ENCODE assay signal across 19 mouse cellular contexts in the genomic region with DNA sequence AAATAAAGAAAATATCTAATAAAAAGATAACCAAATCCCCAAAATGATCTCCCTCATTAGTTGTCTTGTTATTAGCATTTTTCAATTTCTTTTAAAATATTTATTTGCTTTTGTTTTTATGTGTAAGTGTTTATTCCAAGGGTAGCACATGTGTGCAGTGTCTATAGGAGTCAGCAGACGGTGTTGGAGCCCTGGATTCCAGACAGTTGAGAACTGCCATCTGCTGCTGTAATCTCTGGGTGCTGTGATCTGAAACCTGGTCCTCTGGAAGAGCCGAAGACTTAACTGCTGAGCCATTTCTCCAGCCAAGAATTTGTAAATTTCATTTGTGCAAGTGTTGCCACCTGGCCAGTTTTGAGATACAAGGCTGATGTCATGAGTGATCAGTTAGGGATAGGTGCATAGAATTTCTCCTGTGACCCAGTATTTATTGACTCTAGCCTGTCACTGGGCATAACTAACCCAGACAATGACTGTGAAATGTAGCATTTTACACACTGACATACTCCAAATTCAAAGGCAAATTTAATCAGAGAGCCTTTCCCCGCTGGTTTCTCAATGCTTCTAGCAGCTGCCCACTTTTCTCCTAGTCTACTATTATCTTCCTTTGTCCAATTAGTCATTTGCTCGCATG. TPM values are rescaled to one million over a fixed set of nuclear protein-coding genes. Genes with fewer than 3 reads are reported as not detected.
DNase-seq lines count a peak whose midpoint lies in the region; ATAC-seq and TF ChIP-seq lines count a peak whose summit lies in the region.
"Had no signal": no experiment of that assay in that cellular context is flagged by ENCODE, and none has a peak within 500 bp of the region (broad histone marks: within the 10 kb centered on the region; RNA-seq: fewer than 3 reads in every experiment).

No protein-coding gene starts in this region.

- ATAC-seq in neural tube, embryonic 11.5 days (ENCODE audit: insufficient read depth, low FRiP score, low TSS enrichment): peak; percentile 60
- ATAC-seq in granulocyte monocyte progenitor cell, adult 5-6 weeks (replicated peaks; ENCODE audit: poor library complexity, severe bottlenecking): 0 out of 2 replicates have a peak, but pooled peaks have one; percentile 5
- peak; percentile 47; the same call in 1 of the 2 replicates for ATAC-seq in neural tube, embryonic 13.5 days (ENCODE audit: low read depth)
- ATAC-seq: activated CD4-positive, CD25-positive, alpha-beta regulatory T cell, adult 4 months; CD4-positive, CD25-positive, alpha-beta regulatory T cell, adult 4 months; forebrain, embryonic 13.5 days; forebrain, postnatal 0 days; hindbrain, postnatal 0 days; Patski had no signal

- no peaks in the 10 kb centered on the region for H3K4me1 ChIP-seq in neural tube, embryonic 11.5 days (ENCODE audit: control insufficient read depth, insufficient read depth, low read length)
- H3K4me1 ChIP-seq in bone marrow macrophage, adult 2 months (ENCODE audit: control insufficient read depth, insufficient read depth, low read length): peaks cover 31% of the 10 kb centered on the region
- H3K4me1 ChIP-seq in neural tube, embryonic 13.5 days (replicated peaks): no peaks in the 10 kb centered on the region
- H3K4me1 ChIP-seq: embryonic facial prominence, embryonic 10.5 days; forebrain, embryonic 13.5 days; heart, embryonic 10.5 days had no signal

- no peak overlapping the region for H3K9ac ChIP-seq in neural tube, embryonic 11.5 days (ENCODE audit: low read length)
- no peak overlapping the region for H3K9ac ChIP-seq in neural tube, embryonic 13.5 days
- H3K9ac ChIP-seq: forebrain, embryonic 13.5 days; forebrain, postnatal 0 days had no signal

- H3K27me3 ChIP-seq in neural tube, embryonic 11.5 days (ENCODE audit: control insufficient read depth, insufficient read depth, low read length): no peaks in the 10 kb centered on the region
- peaks cover 55% of the 10 kb centered on the region for H3K27me3 ChIP-seq in neural tube, embryonic 13.5 days

- no peaks in the 10 kb centered on the region for H3K36me3 ChIP-seq in neural tube, embryonic 11.5 days (ENCODE audit: control insufficient read depth, insufficient read depth, low read length)
- no peaks in the 10 kb centered on the region for H3K36me3 ChIP-seq in neural tube, embryonic 13.5 days
- H3K36me3 ChIP-seq: embryonic facial prominence, embryonic 10.5 days; heart, embryonic 10.5 days had no signal

- H3K4me2 ChIP-seq in neural tube, embryonic 11.5 days (ENCODE audit: low read depth): no peak overlapping the region
- H3K4me2 ChIP-seq in neural tube, embryonic 13.5 days: no peak overlapping the region
- H3K4me2 ChIP-seq: forebrain, embryonic 13.5 days had no signal

- WGBS in neural tube, embryonic 11.5 days: 51% methylated on average over 4 of the region's 4 CpGs
- 38% methylated on average over 4 of the region's 4 CpGs for WGBS in neural tube, embryonic 13.5 days

- no peak for TF ChIP-seq CTCF in bone marrow macrophage, adult 2 months (IDR thresholded peaks at IDR 0.05; ENCODE audit: low read depth, low read length)

- H3K4me3 ChIP-seq in neural tube, embryonic 11.5 days (ENCODE audit: low read depth, low read length): no peak overlapping the region
- H3K4me3 ChIP-seq in bone marrow macrophage, adult 2 months (ENCODE audit: insufficient read depth, low read length): no peak overlapping the region
- H3K4me3 ChIP-seq in neural tube, embryonic 13.5 days: no peak overlapping the region
- H3K4me3 ChIP-seq: embryonic facial prominence, embryonic 10.5 days; forebrain, embryonic 13.5 days; heart, embryonic 10.5 days had no signal

- no peak overlapping the region for H3K27ac ChIP-seq in neural tube, embryonic 11.5 days (ENCODE audit: low read depth, low read length)
- H3K27ac ChIP-seq in bone marrow macrophage, adult 2 months (ENCODE audit: insufficient read depth, low read depth, low read length): peak overlapping the region; percentile 92
- no peak overlapping the region for H3K27ac ChIP-seq in neural tube, embryonic 13.5 days (replicated peaks)
- H3K27ac ChIP-seq: embryonic facial prominence, embryonic 10.5 days; forebrain, embryonic 13.5 days; heart, embryonic 10.5 days; hindbrain, postnatal 0 days had no signal

- no peaks in the 10 kb centered on the region for H3K9me3 ChIP-seq in neural tube, embryonic 11.5 days (ENCODE audit: control insufficient read depth, low read length)
- H3K9me3 ChIP-seq in neural tube, embryonic 13.5 days: no peaks in the 10 kb centered on the region
- H3K9me3 ChIP-seq: embryonic facial prominence, embryonic 10.5 days; forebrain, embryonic 13.5 days; heart, embryonic 10.5 days had no signal

- DNase-seq in neural tube, embryonic 11.5 days (ENCODE audit: low spot score): no peak
- DNase-seq in neural tube, embryonic 10.5 days (ENCODE audit: extremely low spot score, low spot score): no peak
- no peak for DNase-seq in retina, postnatal 1 day
- no peak for DNase-seq in B cell, adult 2 months
- DNase-seq: adrenal gland, postnatal 14 days; cerebellum, adult 2 months; forebrain, postnatal 0 days; gastrocnemius, postnatal 36 days had no signal

- TF ChIP-seq POLR2A in bone marrow macrophage, adult 2 months (IDR thresholded peaks at IDR 0.05; ENCODE audit: borderline replicate concordance, low read depth, low read length): no peak

RNA-seq across cellular contexts. Expression of a gene that starts 15.1 kb away (rescaled TPM):
- 0.49 and 0.65 TPM in 2 replicates for polyA plus RNA-seq in neural tube, embryonic 11.5 days (2014; fragmentation: Nextera tagmentation; extraction: Ambion mirVana)
- 301 and 340 TPM in 2 replicates for polyA plus RNA-seq in bone marrow macrophage, adult 2 months (2012; ENCODE audit: insufficient read depth, insufficient read length, missing spikeins)
- total RNA-seq in granulocyte monocyte progenitor cell, adult 5-6 weeks (2014; fragmentation: Nextera tagmentation): 0.77 and 2.1 TPM in 2 replicates
- total RNA-seq in granulocyte monocyte progenitor cell, adult 5-6 weeks (2017): 0.78 and 1.3 TPM in 2 replicates
- polyA plus RNA-seq in neural tube, embryonic 13.5 days (2015; fragmentation: Nextera tagmentation; extraction: Ambion mirVana): 0.57 and 0.58 TPM in 2 replicates
- total RNA-seq: MEL had no signal
- polyA plus RNA-seq: Patski had no signal

RNA-seq across cellular contexts. Expression of a gene that starts 51.1 kb away (rescaled TPM):
- 0.29 and 0.42 TPM in 2 replicates for polyA plus RNA-seq in neural tube, embryonic 11.5 days (2014; fragmentation: Nextera tagmentation; extraction: Ambion mirVana)
- 156 and 229 TPM in 2 replicates for polyA plus RNA-seq in bone marrow macrophage, adult 2 months (2012; ENCODE audit: insufficient read depth, insufficient read length, missing spikeins)
- total RNA-seq in granulocyte monocyte progenitor cell, adult 5-6 weeks (2014; fragmentation: Nextera tagmentation): 3.5 and 3.8 TPM in 2 replicates
- total RNA-seq in granulocyte monocyte progenitor cell, adult 5-6 weeks (2017): 0.99 and 1.4 TPM in 2 replicates
- 0.06 TPM in 1 of 2 replicates, not detected in the other for polyA plus RNA-seq in neural tube, embryonic 13.5 days (2015; fragmentation: Nextera tagmentation; extraction: Ambion mirVana)
- total RNA-seq: MEL had no signal
- polyA plus RNA-seq: activated CD4-positive, CD25-positive, alpha-beta regulatory T cell, adult 4 months; cerebellum, adult 2 months; forebrain, postnatal 0 days; Patski had no signal

Comparison
In these comparisons a context has a peak if more than half of its experiments do, and no peak if none do; other contexts are left out.
1. ATAC-seq: peak in every context shown above with its lines; median percentile 60 in neural tube, embryonic 11.5 days; 47 in neural tube, embryonic 13.5 days; 5 in granulocyte monocyte progenitor cell, adult 5-6 weeks.
2. RNA of a gene that starts 15.1 kb away (polyA plus RNA-seq): 301 to 340 TPM in bone marrow macrophage, adult 2 months; 0.49 to 0.65 TPM in neural tube, embryonic 11.5 days and 0.57 to 0.58 TPM in neural tube, embryonic 13.5 days; every median in the first group is over 100 times any median in the second.
3. RNA of a gene that starts 51.1 kb away (polyA plus RNA-seq): 156 to 229 TPM in bone marrow macrophage, adult 2 months; 0.29 to 0.42 TPM in neural tube, embryonic 11.5 days and 0.06 TPM in neural tube, embryonic 13.5 days; every median in the first group is over 100 times any median in the second.